Mouse (Mus musculus) olfactory bulb, adult 2 months (tissue): Measurements from ENCODE around the gene Nt5c2. TPM values are rescaled to one million over a fixed set of nuclear protein-coding genes. Genes with fewer than 3 reads are reported as not detected.

Source experiments
- H3K27ac ChIP-seq: fragments of 200-500 bp; 2 replicates; pipeline ENCODE4 v1.5.1; 2012; ENCODE audit warnings: low read depth, low read length; ENCODE audit not compliant: insufficient read depth
- H3K4me1 ChIP-seq: fragments of 200-500 bp; 2 replicates; pipeline ENCODE4 v1.6.1; 2012; ENCODE audit warnings: low read length; ENCODE audit not compliant: control insufficient read depth, insufficient read depth
- H3K4me3 ChIP-seq: fragments of 200-500 bp; 2 replicates; pipeline ENCODE4 v1.5.1; 2012; ENCODE audit warnings: mild to moderate bottlenecking, low read depth, low read length, moderate library complexity; ENCODE audit not compliant: insufficient read depth
- CTCF ChIP-seq: fragments of 200-500 bp; IDR thresholded peaks from 2 replicates; pipeline ENCODE4 v1.5.1; 2012; ENCODE audit warnings: low read depth, mild to moderate bottlenecking, low read length, moderate library complexity; ENCODE audit not compliant: insufficient read depth
- POLR2A ChIP-seq: fragments of 200-500 bp; IDR thresholded peaks from 2 replicates; pipeline ENCODE4 v1.6.1; 2012; ENCODE audit warnings: mild to moderate bottlenecking, low read depth, low read length, moderate library complexity; ENCODE audit not compliant: insufficient read depth
- WGBS: fragments of 180-500 bp; shearing (Covaris S2); methylation state at CpG from one replicate; pipeline ENCODE4 v1.1.7; 2018; 5-methylcytosine and 5-hydroxymethylcytosine counted together
- polyA plus RNA-seq: library from polyadenylated mRNA; stranded (reverse); fragments of >200 nt; gene quantifications from 2 replicates; pipeline ENCODE4 v1.2.4, GENCODE M21; 2012; ENCODE audit warnings: low replicate concordance; ENCODE audit not compliant: missing spikeins, insufficient read depth, insufficient read length

Nt5c2 gene
- polyA plus RNA-seq, 1 experiment: not detected

- WGBS: 49% methylated on average over 5 of the region's 5 CpGs
- H3K4me3 ChIP-seq: no peak overlapping the region
- peak overlapping the region; percentile 96 for H3K27ac ChIP-seq
- TF ChIP-seq CTCF: no peak
- no peak for TF ChIP-seq POLR2A
- H3K4me1 ChIP-seq: peaks cover 9% of the 10 kb centered on the region
Measured at GRCm38 (mm10) chr19:46932608-46933007, 82.3 kb downstream of the Nt5c2 start.

DNA sequence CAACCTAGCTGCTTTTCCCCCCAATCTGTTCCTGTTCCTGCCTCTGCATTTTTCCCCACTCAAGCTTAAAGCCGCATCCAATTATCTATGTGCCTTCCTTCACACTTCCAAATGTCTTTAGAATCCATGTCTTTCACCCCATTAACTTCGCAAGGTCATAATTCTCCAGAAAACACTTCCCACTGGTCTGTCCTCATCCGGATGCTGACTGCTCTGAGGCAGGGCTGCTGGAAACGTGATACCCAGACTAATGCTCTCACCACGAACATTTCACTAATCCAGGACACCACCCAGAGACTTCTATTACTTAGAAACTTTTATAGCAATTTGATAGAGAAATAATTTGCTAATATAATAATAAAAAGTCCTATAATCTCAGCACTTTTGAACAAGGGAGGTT is 84.9 kb downstream of the Nt5c2 start:
- H3K27ac ChIP-seq: peak overlapping the region; percentile 62
- WGBS: 84% methylated on average over 5 of the region's 5 CpGs
- H3K4me3 ChIP-seq: no peak overlapping the region
- peaks cover 12% of the 10 kb centered on the region for H3K4me1 ChIP-seq
- TF ChIP-seq POLR2A (no peak), CTCF (no peak)

GRCm38 (mm10) chr19:46929044-46929587 is 85.8 kb downstream of the Nt5c2 start:
- peaks cover 12% of the 10 kb centered on the region for H3K4me1 ChIP-seq
- H3K27ac ChIP-seq: peak overlapping the region; percentile 73; the same call in 1 of the 2 replicates
- H3K4me3 ChIP-seq: no peak overlapping the region
- 14% methylated on average over 6 of the region's 6 CpGs for WGBS
- no peak for TF ChIP-seq POLR2A
- no peak for TF ChIP-seq CTCF

GRCm38 (mm10) chr19:46928136-46928535 is 86.8 kb downstream of the Nt5c2 start:
- no peak overlapping the region for H3K27ac ChIP-seq
- WGBS: 45% methylated on average over 4 of the region's 4 CpGs
- peaks cover 7% of the 10 kb centered on the region for H3K4me1 ChIP-seq
- H3K4me3 ChIP-seq: no peak overlapping the region
- no peak for TF ChIP-seq CTCF
- no peak for TF ChIP-seq POLR2A

DNA sequence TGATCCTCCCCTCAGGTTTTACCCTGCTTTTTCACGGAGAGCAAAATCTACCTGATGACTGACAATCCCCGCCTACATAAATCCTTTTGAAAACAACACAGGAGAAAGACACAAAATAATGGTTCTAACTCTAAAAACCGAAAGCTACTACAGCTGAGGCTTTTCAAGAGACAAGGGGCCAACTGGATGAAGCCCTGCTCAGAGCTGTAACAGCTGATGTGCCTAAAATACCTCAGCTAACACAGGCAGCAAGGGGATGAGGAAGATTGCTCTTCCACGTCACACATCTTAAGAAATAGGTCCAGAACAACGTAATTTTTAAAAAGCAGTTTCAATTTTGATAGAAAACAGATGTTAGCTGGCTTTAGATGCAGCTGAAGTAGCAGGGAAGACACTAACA is 88.0 kb downstream of the Nt5c2 start:
- Histone ChIP-seq H3K4me1 (peaks cover 6% of the 10 kb centered on the region), H3K4me3 (no peak overlapping the region), H3K27ac (peak overlapping the region; percentile 81)
- TF ChIP-seq POLR2A (no peak), CTCF (no peak)
- WGBS: 27% methylated on average over 5 of the region's 5 CpGs

DNA sequence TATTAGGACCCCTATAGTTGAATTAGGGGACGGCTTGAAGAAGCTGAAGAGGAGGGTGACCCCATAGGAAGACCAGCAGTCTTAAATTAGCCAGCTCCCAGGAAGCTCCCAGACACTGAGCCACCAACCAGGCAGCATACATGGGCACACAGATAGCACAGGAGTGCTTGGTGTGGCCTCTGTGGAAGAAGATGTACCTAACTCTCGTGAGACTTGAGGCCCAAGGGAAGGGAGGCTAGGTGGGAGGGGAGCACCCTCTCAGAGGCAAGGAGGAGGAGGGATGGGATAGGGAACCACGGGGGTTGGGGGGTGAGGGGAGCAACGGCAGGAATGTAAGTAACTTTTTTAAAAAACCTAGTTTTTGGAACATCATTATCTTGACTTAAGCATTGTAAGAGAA is 88.6 kb downstream of the Nt5c2 start:
- WGBS: 41% methylated on average over 4 of the region's 4 CpGs
- Histone ChIP-seq H3K4me3 (no peak overlapping the region), H3K27ac (peak overlapping the region; percentile 49), H3K4me1 (peaks cover 6% of the 10 kb centered on the region)
- TF ChIP-seq POLR2A (no peak), CTCF (no peak)

- no peak for TF ChIP-seq POLR2A
- TF ChIP-seq CTCF: no peak
- 52% methylated on average over 6 of the region's 6 CpGs for WGBS
- H3K4me1 ChIP-seq: peaks cover 6% of the 10 kb centered on the region
- peak overlapping the region; percentile 68; the same call in 1 of the 2 replicates for H3K27ac ChIP-seq
- no peak overlapping the region for H3K4me3 ChIP-seq
Measured at GRCm38 (mm10) chr19:46920571-46920970, 94.4 kb downstream of the Nt5c2 start.

- TF ChIP-seq CTCF (no peak), POLR2A (no peak)
- WGBS: 57% methylated on average over 9 of the region's 9 CpGs
- Histone ChIP-seq H3K27ac (no peak overlapping the region), H3K4me1 (peaks cover 4% of the 10 kb centered on the region), H3K4me3 (no peak overlapping the region)
Measured at GRCm38 (mm10) chr19:46915406-46916080, 99.4 kb downstream of the Nt5c2 start.

GRCm38 (mm10) chr19:46913626-46914025 is 101.3 kb downstream of the Nt5c2 start:
- TF ChIP-seq POLR2A (no peak), CTCF (no peak)
- Histone ChIP-seq H3K27ac (no peak overlapping the region), H3K4me3 (no peak overlapping the region), H3K4me1 (peaks cover 4% of the 10 kb centered on the region)
- 95% methylated on average over 11 of the region's 11 CpGs for WGBS
